Mouse (Mus musculus): ENCODE measurements around the gene Gart. TPM values are rescaled to one million over a fixed set of nuclear protein-coding genes. Genes with fewer than 3 reads are reported as not detected.
A peak's percentile ranks its signal among the peaks of the same experiment; 100 is the strongest.

The Gart gene
- polyA plus RNA-seq, 1 experiment from 2014 or later, result 99.7 TPM

- ATAC-seq, result no peak
- Histone ChIP-seq H3K4me3 (ENCODE audit: low read length) (no peak overlapping the region), H3K27me3 (replicated peaks; ENCODE audit: control insufficient read depth, insufficient read depth, low read length) (no peaks in the 10 kb centered on the region), H3K4me1 (ENCODE audit: control insufficient read depth, insufficient read depth, low read length) (no peaks in the 10 kb centered on the region), H3K9ac (ENCODE audit: low read depth, low read length) (no peak overlapping the region), H3K4me2 (ENCODE audit: low read depth, low read length) (no peak overlapping the region), H3K36me3 (ENCODE audit: control insufficient read depth, insufficient read depth, low read length) (peaks cover 26% of the 10 kb centered on the region), H3K9me3 (ENCODE audit: control insufficient read depth, low read length) (no peaks in the 10 kb centered on the region), H3K27ac (ENCODE audit: low read length) (no peak overlapping the region)
- WGBS, result 75% methylated on average over 5 of the region's 5 CpGs
Observed at GRCm38 (mm10) chr16:91680656-91681055, 33.9 kb upstream of the Gart start.

- Histone ChIP-seq H3K27ac (ENCODE audit: low read length) (no peak overlapping the region), H3K36me3 (ENCODE audit: control insufficient read depth, insufficient read depth, low read length) (peaks cover 27% of the 10 kb centered on the region)
- peak; percentile 97 for ATAC-seq
Observed at GRCm38 (mm10) chr16:91678147-91678911, 31.6 kb upstream of the Gart start.

GRCm38 (mm10) chr16:91674500-91674899 lies 27.7 kb upstream of the Gart start:
- Histone ChIP-seq H3K9me3 (ENCODE audit: control insufficient read depth, low read length) (no peaks in the 10 kb centered on the region), H3K27ac (ENCODE audit: low read length) (no peak overlapping the region), H3K9ac (ENCODE audit: low read depth, low read length) (no peak overlapping the region), H3K4me2 (ENCODE audit: low read depth, low read length) (no peak overlapping the region), H3K4me3 (ENCODE audit: low read length) (no peak overlapping the region), H3K4me1 (ENCODE audit: control insufficient read depth, insufficient read depth, low read length) (no peaks in the 10 kb centered on the region), H3K36me3 (ENCODE audit: control insufficient read depth, insufficient read depth, low read length) (peaks cover 20% of the 10 kb centered on the region), H3K27me3 (replicated peaks; ENCODE audit: control insufficient read depth, insufficient read depth, low read length) (no peaks in the 10 kb centered on the region)
- no peak for ATAC-seq
- 73% methylated on average over 4 of the region's 4 CpGs for WGBS

More at GRCm38 (mm10) chr16:91678147-91678911, 31.6 kb upstream of the Gart start:
- H3K4me3 ChIP-seq (ENCODE audit: low read length), result no peak overlapping the region
- no peak overlapping the region for H3K9ac ChIP-seq (ENCODE audit: low read depth, low read length)
- 69% methylated on average over 5 of the region's 5 CpGs for WGBS
- H3K27me3 ChIP-seq (replicated peaks; ENCODE audit: control insufficient read depth, insufficient read depth, low read length), result no peaks in the 10 kb centered on the region
- H3K9me3 ChIP-seq (ENCODE audit: control insufficient read depth, low read length), result no peaks in the 10 kb centered on the region
- H3K4me2 ChIP-seq (ENCODE audit: low read depth, low read length), result no peak overlapping the region
- H3K4me1 ChIP-seq (ENCODE audit: control insufficient read depth, insufficient read depth, low read length), result no peaks in the 10 kb centered on the region

- ATAC-seq, result no peak
- Histone ChIP-seq H3K4me2 (ENCODE audit: low read depth, low read length) (no peak overlapping the region), H3K36me3 (ENCODE audit: control insufficient read depth, insufficient read depth, low read length) (peaks cover 33% of the 10 kb centered on the region), H3K27me3 (replicated peaks; ENCODE audit: control insufficient read depth, insufficient read depth, low read length) (no peaks in the 10 kb centered on the region), H3K27ac (ENCODE audit: low read length) (no peak overlapping the region), H3K4me1 (ENCODE audit: control insufficient read depth, insufficient read depth, low read length) (no peaks in the 10 kb centered on the region), H3K9ac (ENCODE audit: low read depth, low read length) (no peak overlapping the region), H3K4me3 (ENCODE audit: low read length) (no peak overlapping the region), H3K9me3 (ENCODE audit: control insufficient read depth, low read length) (no peaks in the 10 kb centered on the region)
- 97% methylated on average over 3 of the region's 3 CpGs for WGBS
Observed at GRCm38 (mm10) chr16:91663795-91664194, 17.0 kb upstream of the Gart start.

- no peak overlapping the region for H3K4me3 ChIP-seq (ENCODE audit: low read length)
- 94% methylated on average over 16 of the region's 16 CpGs for WGBS
- H3K4me1 ChIP-seq (ENCODE audit: control insufficient read depth, insufficient read depth, low read length), result no peaks in the 10 kb centered on the region
- no peaks in the 10 kb centered on the region for H3K9me3 ChIP-seq (ENCODE audit: control insufficient read depth, low read length)
- ATAC-seq, result no peak
- H3K27ac ChIP-seq (ENCODE audit: low read length), result no peak overlapping the region
- H3K27me3 ChIP-seq (replicated peaks; ENCODE audit: control insufficient read depth, insufficient read depth, low read length), result no peaks in the 10 kb centered on the region
- H3K4me2 ChIP-seq (ENCODE audit: low read depth, low read length), result no peak overlapping the region
- H3K36me3 ChIP-seq (ENCODE audit: control insufficient read depth, insufficient read depth, low read length), result peaks cover 46% of the 10 kb centered on the region
- H3K9ac ChIP-seq (ENCODE audit: low read depth, low read length), result no peak overlapping the region
Observed at GRCm38 (mm10) chr16:91662336-91662735, 15.6 kb upstream of the Gart start.

GRCm38 (mm10) chr16:91661397-91661796 lies 14.6 kb upstream of the Gart start:
- Histone ChIP-seq H3K27me3 (replicated peaks; ENCODE audit: control insufficient read depth, insufficient read depth, low read length) (no peaks in the 10 kb centered on the region), H3K36me3 (ENCODE audit: control insufficient read depth, insufficient read depth, low read length) (peaks cover 52% of the 10 kb centered on the region), H3K4me1 (ENCODE audit: control insufficient read depth, insufficient read depth, low read length) (no peaks in the 10 kb centered on the region), H3K27ac (ENCODE audit: low read length) (no peak overlapping the region), H3K4me2 (ENCODE audit: low read depth, low read length) (no peak overlapping the region), H3K9ac (ENCODE audit: low read depth, low read length) (no peak overlapping the region), H3K4me3 (ENCODE audit: low read length) (no peak overlapping the region), H3K9me3 (ENCODE audit: control insufficient read depth, low read length) (no peaks in the 10 kb centered on the region)
- WGBS, result 76% methylated on average over 1 of the region's 1 CpGs
- no peak for ATAC-seq

GRCm38 (mm10) chr16:91659798-91660197 lies 13.0 kb upstream of the Gart start:
- Histone ChIP-seq H3K36me3 (ENCODE audit: control insufficient read depth, insufficient read depth, low read length) (peaks cover 57% of the 10 kb centered on the region), H3K27me3 (replicated peaks; ENCODE audit: control insufficient read depth, insufficient read depth, low read length) (no peaks in the 10 kb centered on the region), H3K27ac (ENCODE audit: low read length) (no peak overlapping the region), H3K9ac (ENCODE audit: low read depth, low read length) (no peak overlapping the region), H3K4me3 (ENCODE audit: low read length) (no peak overlapping the region), H3K9me3 (ENCODE audit: control insufficient read depth, low read length) (no peaks in the 10 kb centered on the region), H3K4me1 (ENCODE audit: control insufficient read depth, insufficient read depth, low read length) (no peaks in the 10 kb centered on the region), H3K4me2 (ENCODE audit: low read depth, low read length) (no peak overlapping the region)
- 97% methylated on average over 20 of the region's 20 CpGs for WGBS
- ATAC-seq, result no peak

- 95% methylated on average over 5 of the region's 5 CpGs for WGBS
- H3K36me3 ChIP-seq (ENCODE audit: control insufficient read depth, insufficient read depth, low read length), result peaks cover 58% of the 10 kb centered on the region
Observed at GRCm38 (mm10) chr16:91658471-91658870, 11.7 kb upstream of the Gart start.

GRCm38 (mm10) chr16:91657285-91657684 lies 10.5 kb upstream of the Gart start:
- H3K9me3 ChIP-seq (ENCODE audit: control insufficient read depth, low read length), result no peaks in the 10 kb centered on the region
- H3K4me2 ChIP-seq (ENCODE audit: low read depth, low read length), result no peak overlapping the region
- no peak overlapping the region for H3K4me3 ChIP-seq (ENCODE audit: low read length)
- no peaks in the 10 kb centered on the region for H3K4me1 ChIP-seq (ENCODE audit: control insufficient read depth, insufficient read depth, low read length)
- H3K36me3 ChIP-seq (ENCODE audit: control insufficient read depth, insufficient read depth, low read length), result peaks cover 62% of the 10 kb centered on the region
- no peak overlapping the region for H3K27ac ChIP-seq (ENCODE audit: low read length)
- H3K27me3 ChIP-seq (replicated peaks; ENCODE audit: control insufficient read depth, insufficient read depth, low read length), result no peaks in the 10 kb centered on the region
- peak; percentile 31; the same call in 1 of the 2 replicates for ATAC-seq
- H3K9ac ChIP-seq (ENCODE audit: low read depth, low read length), result no peak overlapping the region
- WGBS, result 98% methylated on average over 17 of the region's 17 CpGs

More at GRCm38 (mm10) chr16:91658471-91658870, 11.7 kb upstream of the Gart start:
- Histone ChIP-seq H3K4me3 (ENCODE audit: low read length) (no peak overlapping the region), H3K4me2 (ENCODE audit: low read depth, low read length) (no peak overlapping the region), H3K9ac (ENCODE audit: low read depth, low read length) (no peak overlapping the region), H3K27me3 (replicated peaks; ENCODE audit: control insufficient read depth, insufficient read depth, low read length) (no peaks in the 10 kb centered on the region), H3K9me3 (ENCODE audit: control insufficient read depth, low read length) (no peaks in the 10 kb centered on the region), H3K27ac (ENCODE audit: low read length) (no peak overlapping the region), H3K4me1 (ENCODE audit: control insufficient read depth, insufficient read depth, low read length) (no peaks in the 10 kb centered on the region)
- ATAC-seq, result no peak

GRCm38 (mm10) chr16:91655285-91655684 lies 8.5 kb upstream of the Gart start:
- Histone ChIP-seq H3K27ac (ENCODE audit: low read length) (no peak overlapping the region), H3K4me2 (ENCODE audit: low read depth, low read length) (no peak overlapping the region), H3K9ac (ENCODE audit: low read depth, low read length) (no peak overlapping the region), H3K9me3 (ENCODE audit: control insufficient read depth, low read length) (no peaks in the 10 kb centered on the region), H3K4me3 (ENCODE audit: low read length) (no peak overlapping the region), H3K27me3 (replicated peaks; ENCODE audit: control insufficient read depth, insufficient read depth, low read length) (no peaks in the 10 kb centered on the region), H3K36me3 (ENCODE audit: control insufficient read depth, insufficient read depth, low read length) (peaks cover 65% of the 10 kb centered on the region), H3K4me1 (ENCODE audit: control insufficient read depth, insufficient read depth, low read length) (no peaks in the 10 kb centered on the region)
- ATAC-seq, result no peak
- 95% methylated on average over 9 of the region's 9 CpGs for WGBS
